Mouse (Mus musculus): ENCODE results near the gene Maml1. TPM values are rescaled to one million over a fixed set of nuclear protein-coding genes. Genes with fewer than 3 reads are reported as not detected.

Gene Maml1
- polyA plus RNA-seq, 1 experiment = 35.3 TPM

DNA sequence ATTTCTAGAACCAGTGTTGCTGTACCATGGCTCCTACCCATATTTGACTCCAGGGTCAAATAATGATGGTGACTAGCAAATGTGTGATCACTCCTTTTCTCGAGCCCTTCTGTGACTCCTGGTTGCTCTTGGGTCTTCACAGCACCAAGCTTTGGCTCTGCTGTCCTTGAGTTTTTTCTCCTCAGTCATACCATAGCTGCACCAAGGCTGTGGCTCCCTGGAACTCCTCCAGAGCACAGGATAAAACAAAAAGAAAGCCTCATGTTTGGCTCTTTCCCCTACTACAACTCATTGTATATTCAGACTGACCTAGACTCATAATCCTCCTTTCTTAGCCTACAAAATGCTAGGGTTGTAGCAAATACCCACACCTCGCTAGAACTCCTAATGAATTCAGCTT lies 19.3 kb downstream of the Maml1 start:
- 96% methylated on average over 2 of the region's 2 CpGs for WGBS
- no peaks in the 10 kb centered on the region for H3K27me3 ChIP-seq (ENCODE audit: control insufficient read depth, insufficient read depth, low read length)
- H3K4me1 ChIP-seq (replicated peaks; ENCODE audit: control insufficient read depth, insufficient read depth, low read length) = peaks cover 5% of the 10 kb centered on the region
- H3K27ac ChIP-seq (ENCODE audit: control insufficient read depth, insufficient read depth, low read length) = no peak overlapping the region
- H3K4me3 ChIP-seq (ENCODE audit: control insufficient read depth, insufficient read depth, low read length) = no peak overlapping the region
- DNase-seq = no peak
- TF ChIP-seq CTCF (IDR thresholded peaks at IDR 0.05; ENCODE audit: borderline replicate concordance, control insufficient read depth, extremely low read depth, insufficient read depth, low read length, poor library complexity) (no peak), POLR2A (IDR thresholded peaks at IDR 0.05; ENCODE audit: control insufficient read depth, extremely low read depth, insufficient read depth, low read length, poor library complexity) (no peak)
- H3K36me3 ChIP-seq (ENCODE audit: control insufficient read depth, insufficient read depth, low read length) = no peaks in the 10 kb centered on the region

DNA sequence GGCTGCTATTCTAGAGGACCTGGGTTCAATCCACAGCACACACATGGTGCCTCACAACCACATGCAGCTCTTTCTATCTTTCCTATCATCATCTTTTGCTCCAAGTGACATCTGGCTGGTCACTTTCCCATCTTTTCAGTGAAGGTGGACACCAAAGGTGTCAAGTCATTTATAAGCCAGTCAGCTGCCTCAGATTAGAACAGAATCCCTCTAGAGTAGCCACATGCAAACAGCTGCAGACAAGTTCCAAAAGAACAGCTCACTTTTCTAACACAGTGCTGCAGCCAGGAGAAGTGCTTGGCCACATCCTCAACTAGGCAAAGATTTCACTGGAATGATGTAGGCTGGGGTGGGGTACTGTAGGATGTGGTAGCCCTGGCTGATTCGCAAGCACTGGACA lies 22.2 kb downstream of the Maml1 start:
- TF ChIP-seq POLR2A (IDR thresholded peaks at IDR 0.05; ENCODE audit: control insufficient read depth, extremely low read depth, insufficient read depth, low read length, poor library complexity) = no peak
- no peak for TF ChIP-seq CTCF (IDR thresholded peaks at IDR 0.05; ENCODE audit: borderline replicate concordance, control insufficient read depth, extremely low read depth, insufficient read depth, low read length, poor library complexity)
- no peak for DNase-seq
- H3K36me3 ChIP-seq (ENCODE audit: control insufficient read depth, insufficient read depth, low read length) = peaks cover 21% of the 10 kb centered on the region
- 94% methylated on average over 1 of the region's 1 CpGs for WGBS
- H3K4me1 ChIP-seq (replicated peaks; ENCODE audit: control insufficient read depth, insufficient read depth, low read length) = no peaks in the 10 kb centered on the region
- no peak overlapping the region for H3K4me3 ChIP-seq (ENCODE audit: control insufficient read depth, insufficient read depth, low read length)
- H3K27me3 ChIP-seq (ENCODE audit: control insufficient read depth, insufficient read depth, low read length) = no peaks in the 10 kb centered on the region
- H3K27ac ChIP-seq (ENCODE audit: control insufficient read depth, insufficient read depth, low read length) = no peak overlapping the region

DNA sequence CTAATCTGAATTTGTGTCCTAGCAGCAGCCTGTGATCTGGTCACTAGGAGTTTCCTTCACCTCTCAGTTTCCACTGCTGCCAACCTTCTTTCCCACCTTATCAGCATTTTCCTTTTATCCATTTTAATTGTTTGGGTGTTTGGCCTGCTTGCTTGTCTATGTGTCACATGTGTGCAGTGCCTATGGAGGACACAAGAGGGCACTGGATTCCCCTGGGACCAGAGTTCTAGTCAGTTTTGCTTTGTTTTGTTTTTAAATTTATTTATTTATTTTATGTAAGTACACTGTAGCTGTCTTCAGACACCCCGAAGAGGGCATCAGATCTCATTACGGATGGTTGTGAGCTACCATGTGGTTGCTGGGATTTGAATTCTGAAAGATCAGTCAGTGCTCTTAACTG lies 22.9 kb downstream of the Maml1 start:
- Histone ChIP-seq H3K27ac (ENCODE audit: control insufficient read depth, insufficient read depth, low read length) (no peak overlapping the region), H3K36me3 (ENCODE audit: control insufficient read depth, insufficient read depth, low read length) (peaks cover 28% of the 10 kb centered on the region), H3K4me3 (ENCODE audit: control insufficient read depth, insufficient read depth, low read length) (no peak overlapping the region), H3K27me3 (ENCODE audit: control insufficient read depth, insufficient read depth, low read length) (no peaks in the 10 kb centered on the region), H3K4me1 (replicated peaks; ENCODE audit: control insufficient read depth, insufficient read depth, low read length) (no peaks in the 10 kb centered on the region)
- no peak for TF ChIP-seq POLR2A (IDR thresholded peaks at IDR 0.05; ENCODE audit: control insufficient read depth, extremely low read depth, insufficient read depth, low read length, poor library complexity)
- TF ChIP-seq CTCF (IDR thresholded peaks at IDR 0.05; ENCODE audit: borderline replicate concordance, control insufficient read depth, extremely low read depth, insufficient read depth, low read length, poor library complexity) = no peak
- 92% methylated on average over 2 of the region's 2 CpGs for WGBS
- peak; percentile 33 for DNase-seq

DNA sequence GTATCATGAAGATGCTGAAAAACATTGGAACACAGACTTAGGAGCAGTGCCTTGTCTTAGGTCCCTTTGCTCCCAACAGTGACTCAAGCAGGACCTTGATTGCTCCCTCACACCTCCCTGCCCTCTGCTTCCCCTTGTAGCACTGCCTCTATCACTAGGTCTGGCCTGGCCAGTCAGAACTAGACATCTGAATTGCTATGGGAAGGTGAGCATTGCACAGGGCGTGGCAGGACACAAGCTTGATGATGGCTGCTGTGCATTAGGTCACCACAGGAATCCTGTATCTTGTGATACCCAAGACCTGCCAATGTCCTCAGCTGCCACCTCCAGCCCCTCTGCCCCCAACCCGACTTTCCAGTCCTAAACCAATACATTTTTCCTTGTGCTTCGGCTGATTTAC lies 25.1 kb downstream of the Maml1 start:
- peaks cover 41% of the 10 kb centered on the region for H3K36me3 ChIP-seq (ENCODE audit: control insufficient read depth, insufficient read depth, low read length)
- no peaks in the 10 kb centered on the region for H3K4me1 ChIP-seq (replicated peaks; ENCODE audit: control insufficient read depth, insufficient read depth, low read length)
- H3K27me3 ChIP-seq (ENCODE audit: control insufficient read depth, insufficient read depth, low read length) = no peaks in the 10 kb centered on the region
- 96% methylated on average over 3 of the region's 3 CpGs for WGBS
- DNase-seq = no peak
- no peak for TF ChIP-seq POLR2A (IDR thresholded peaks at IDR 0.05; ENCODE audit: control insufficient read depth, extremely low read depth, insufficient read depth, low read length, poor library complexity)
- TF ChIP-seq CTCF (IDR thresholded peaks at IDR 0.05; ENCODE audit: borderline replicate concordance, control insufficient read depth, extremely low read depth, insufficient read depth, low read length, poor library complexity) = no peak
- H3K4me3 ChIP-seq (ENCODE audit: control insufficient read depth, insufficient read depth, low read length) = no peak overlapping the region
- no peak overlapping the region for H3K27ac ChIP-seq (ENCODE audit: control insufficient read depth, insufficient read depth, low read length)

DNA sequence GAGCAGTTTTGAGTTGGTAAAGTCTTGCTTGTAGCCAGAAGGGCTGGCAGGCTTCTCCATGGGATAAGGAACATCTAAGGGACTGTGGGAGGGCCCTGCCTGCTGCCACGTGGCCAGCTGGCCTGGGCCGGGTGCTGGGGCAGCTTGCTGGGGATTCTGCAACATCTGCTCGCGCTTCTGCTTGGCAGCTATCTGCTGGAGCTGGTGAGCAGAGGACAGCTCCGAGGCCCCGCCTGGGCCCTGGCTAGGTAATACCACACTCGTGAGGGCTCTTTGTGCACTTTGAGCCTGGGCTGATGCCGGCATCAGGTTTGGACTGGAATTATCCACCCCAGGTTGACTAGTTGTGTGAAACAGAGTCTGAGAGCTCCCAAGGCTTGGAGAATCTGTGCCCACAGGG lies 26.2 kb downstream of the Maml1 start:
- no peak overlapping the region for H3K27ac ChIP-seq (ENCODE audit: control insufficient read depth, insufficient read depth, low read length)
- no peak overlapping the region for H3K4me3 ChIP-seq (ENCODE audit: control insufficient read depth, insufficient read depth, low read length)
- peaks cover 51% of the 10 kb centered on the region for H3K36me3 ChIP-seq (ENCODE audit: control insufficient read depth, insufficient read depth, low read length)
- 93% methylated on average over 8 of the region's 8 CpGs for WGBS
- TF ChIP-seq CTCF (IDR thresholded peaks at IDR 0.05; ENCODE audit: borderline replicate concordance, control insufficient read depth, extremely low read depth, insufficient read depth, low read length, poor library complexity) = no peak
- TF ChIP-seq POLR2A (IDR thresholded peaks at IDR 0.05; ENCODE audit: control insufficient read depth, extremely low read depth, insufficient read depth, low read length, poor library complexity) = no peak
- no peaks in the 10 kb centered on the region for H3K4me1 ChIP-seq (replicated peaks; ENCODE audit: control insufficient read depth, insufficient read depth, low read length)
- no peaks in the 10 kb centered on the region for H3K27me3 ChIP-seq (ENCODE audit: control insufficient read depth, insufficient read depth, low read length)
- DNase-seq = no peak

DNA sequence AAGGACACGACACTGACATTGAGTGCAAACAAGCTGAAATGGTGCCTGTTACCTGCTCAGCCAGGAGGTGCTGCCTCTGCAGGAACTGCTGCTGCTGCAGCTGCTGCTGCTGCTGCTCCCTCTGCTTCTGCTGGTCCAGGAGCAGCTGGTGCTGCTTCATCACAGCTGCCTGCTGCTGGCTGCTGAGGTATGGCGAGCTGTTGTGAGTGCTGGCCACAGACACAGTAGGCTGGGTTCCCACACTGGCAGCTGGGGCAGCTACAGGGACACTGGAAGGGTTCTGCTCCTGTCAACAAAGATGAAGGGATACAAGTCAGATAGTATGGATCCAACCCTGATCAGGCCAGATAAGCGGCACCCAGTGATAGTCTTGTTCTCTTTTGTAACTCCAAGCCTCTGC lies 28.9 kb downstream of the Maml1 start:
- peaks cover 75% of the 10 kb centered on the region for H3K36me3 ChIP-seq (ENCODE audit: control insufficient read depth, insufficient read depth, low read length)
- H3K27ac ChIP-seq (ENCODE audit: control insufficient read depth, insufficient read depth, low read length) = no peak overlapping the region
- H3K27me3 ChIP-seq (ENCODE audit: control insufficient read depth, insufficient read depth, low read length) = no peaks in the 10 kb centered on the region
- TF ChIP-seq POLR2A (IDR thresholded peaks at IDR 0.05; ENCODE audit: control insufficient read depth, extremely low read depth, insufficient read depth, low read length, poor library complexity) (no peak), CTCF (IDR thresholded peaks at IDR 0.05; ENCODE audit: borderline replicate concordance, control insufficient read depth, extremely low read depth, insufficient read depth, low read length, poor library complexity) (no peak)
- WGBS = 91% methylated on average over 3 of the region's 3 CpGs
- H3K4me3 ChIP-seq (ENCODE audit: control insufficient read depth, insufficient read depth, low read length) = no peak overlapping the region
- DNase-seq = no peak
- H3K4me1 ChIP-seq (replicated peaks; ENCODE audit: control insufficient read depth, insufficient read depth, low read length) = no peaks in the 10 kb centered on the region

DNA sequence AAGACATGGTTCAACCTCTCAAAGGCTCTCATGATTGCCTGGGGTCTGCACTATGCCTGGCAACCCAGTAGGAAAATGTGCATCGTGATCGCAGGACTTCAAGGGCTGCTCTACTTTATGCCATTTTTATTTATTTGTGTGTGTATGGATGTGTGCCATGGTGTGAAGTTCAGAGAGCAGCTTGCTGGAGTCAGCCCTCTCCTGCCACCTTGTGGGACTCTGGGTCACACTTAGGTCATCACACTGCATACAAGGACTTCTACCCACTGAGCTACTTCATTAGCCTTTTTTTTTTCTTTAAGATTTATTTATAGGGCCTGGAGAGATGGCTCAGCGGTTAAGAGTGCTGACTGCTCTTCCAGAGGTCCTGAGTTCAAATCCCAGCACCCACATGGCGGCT lies 30.1 kb downstream of the Maml1 start:
- TF ChIP-seq CTCF (IDR thresholded peaks at IDR 0.05; ENCODE audit: borderline replicate concordance, control insufficient read depth, extremely low read depth, insufficient read depth, low read length, poor library complexity) (no peak), POLR2A (IDR thresholded peaks at IDR 0.05; ENCODE audit: control insufficient read depth, extremely low read depth, insufficient read depth, low read length, poor library complexity) (no peak)
- 80% methylated on average over 4 of the region's 4 CpGs for WGBS
- Histone ChIP-seq H3K27me3 (ENCODE audit: control insufficient read depth, insufficient read depth, low read length) (no peaks in the 10 kb centered on the region), H3K27ac (ENCODE audit: control insufficient read depth, insufficient read depth, low read length) (no peak overlapping the region), H3K36me3 (ENCODE audit: control insufficient read depth, insufficient read depth, low read length) (peaks cover 85% of the 10 kb centered on the region), H3K4me1 (replicated peaks; ENCODE audit: control insufficient read depth, insufficient read depth, low read length) (no peaks in the 10 kb centered on the region), H3K4me3 (ENCODE audit: control insufficient read depth, insufficient read depth, low read length) (no peak overlapping the region)
- DNase-seq = no peak

Data from thymus, adult 2 months (tissue).